Mouse (Mus musculus) regulatory T cell (primary cell): ENCODE measurements at regions not wholly inside any gene's neighbourhood (a gene's known extent, or its start where the extent isn't known, plus 50 kb on each side); places are given as distances from the start of the nearest gene placed in this dataset.

Experiments
- in situ Hi-C: fragments of 300-600 bp; cut with MboI, MseI; formaldehyde crosslinking; loops from one replicate; pipeline ENCODE4 v1.15.1; 2025; ENCODE audit warnings: high pct_unique_total_duplicates

DNA sequence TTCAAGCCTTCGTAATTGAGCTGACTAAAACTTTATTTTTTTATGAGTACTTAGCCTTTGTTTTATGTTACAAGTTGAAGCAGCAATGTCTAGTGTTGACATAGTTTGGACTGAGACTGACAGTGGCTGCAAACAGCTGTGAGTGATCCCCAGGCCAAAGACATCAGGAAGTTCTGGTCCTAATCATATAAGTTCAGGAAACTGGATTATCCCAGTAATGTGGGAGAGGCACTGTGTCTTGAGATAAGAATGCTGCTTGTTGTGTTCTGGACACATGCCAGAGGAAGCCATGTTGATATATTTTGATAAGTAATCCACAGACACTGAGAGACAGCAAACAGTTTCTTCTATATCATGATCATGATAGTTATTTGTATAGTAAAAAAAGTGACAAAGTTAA is 153.4 kb downstream of the Lrriq3 start:
- in situ Hi-C loops: no loop called here

GRCm38 (mm10) chr3:155247124-155247523 is 153.9 kb downstream of the Lrriq3 start:
- in situ Hi-C loops: no loop called here

DNA sequence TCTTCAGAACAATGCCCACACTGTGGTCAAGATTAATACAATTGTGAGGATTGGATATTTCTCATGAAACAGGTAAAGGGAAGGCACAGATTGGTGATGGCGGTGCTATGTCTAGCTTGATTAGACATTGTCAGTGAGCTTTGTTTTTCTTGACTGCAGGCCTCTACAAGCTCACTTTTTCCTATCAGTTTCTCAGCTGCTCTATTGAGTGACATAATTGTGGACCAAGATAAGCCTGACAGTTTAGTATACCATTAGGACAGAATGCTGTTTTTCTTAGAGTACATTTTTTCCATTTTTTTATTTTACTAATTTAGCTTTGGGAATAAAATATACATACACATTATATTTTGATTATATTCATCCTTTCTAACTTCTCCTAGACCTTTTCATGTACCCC is 154.7 kb downstream of the Lrriq3 start:
- in situ Hi-C loops: no loop called here

GRCm38 (mm10) chr3:155250904-155251303 is 157.7 kb downstream of the Lrriq3 start:
- in situ Hi-C loops: no loop called here

- in situ Hi-C loops: no loop called here
Observed at GRCm38 (mm10) chr3:155298206-155298605, 205.0 kb downstream of the Lrriq3 start.

GRCm38 (mm10) chr3:155298724-155299123 is 205.5 kb downstream of the Lrriq3 start:
- in situ Hi-C loops: no loop called here

- in situ Hi-C loops: no loop called here
Observed at GRCm38 (mm10) chr3:155322322-155322721, 229.1 kb downstream of the Lrriq3 start.

DNA sequence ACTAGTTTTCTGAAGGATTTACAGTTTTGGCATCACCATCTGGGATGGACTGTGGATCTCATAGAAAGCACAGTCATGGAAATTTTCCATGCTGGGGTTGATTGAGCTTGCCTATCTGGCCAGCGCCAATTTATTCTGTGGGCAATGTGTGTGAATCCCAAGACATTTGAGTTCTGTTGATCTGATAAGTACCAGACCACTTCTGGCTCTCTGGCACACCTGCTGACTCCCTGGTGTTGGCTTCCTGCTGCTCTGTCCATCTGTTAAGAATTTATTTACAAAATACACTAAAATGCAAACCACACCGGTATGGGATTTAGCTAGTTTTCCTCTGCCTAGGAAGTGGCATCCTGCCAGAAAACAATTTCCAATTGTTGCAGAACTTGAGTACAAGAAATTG is 236.5 kb downstream of the Lrriq3 start:
- in situ Hi-C loops: loop anchor here (5.0 kb wide), 1 partner anchor 47 kb away; no protein-coding TSS in a partner anchor

DNA sequence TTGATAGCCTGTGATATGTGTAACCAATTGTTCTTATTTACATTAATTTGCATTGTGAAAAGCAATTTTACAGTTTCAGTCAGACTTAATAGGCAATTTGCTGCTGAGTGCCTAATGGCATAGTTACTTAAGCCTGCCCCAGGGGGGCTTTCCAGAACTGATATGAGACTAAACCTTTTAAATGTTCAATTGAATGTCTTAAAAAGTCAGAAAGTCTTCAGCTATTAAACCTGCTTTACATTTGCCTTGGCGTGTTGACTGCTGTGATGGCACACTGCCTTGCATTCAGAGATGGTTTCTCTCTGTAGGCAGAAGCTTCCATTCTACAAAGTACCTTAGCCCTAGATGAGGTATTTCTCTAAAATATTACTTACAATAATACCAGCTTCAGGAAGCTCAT is 256.0 kb downstream of the Lrriq3 start:
- in situ Hi-C loops: no loop called here

- in situ Hi-C loops: no loop called here
Observed at GRCm38 (mm10) chr3:155351636-155352035, 258.4 kb downstream of the Lrriq3 start.

DNA sequence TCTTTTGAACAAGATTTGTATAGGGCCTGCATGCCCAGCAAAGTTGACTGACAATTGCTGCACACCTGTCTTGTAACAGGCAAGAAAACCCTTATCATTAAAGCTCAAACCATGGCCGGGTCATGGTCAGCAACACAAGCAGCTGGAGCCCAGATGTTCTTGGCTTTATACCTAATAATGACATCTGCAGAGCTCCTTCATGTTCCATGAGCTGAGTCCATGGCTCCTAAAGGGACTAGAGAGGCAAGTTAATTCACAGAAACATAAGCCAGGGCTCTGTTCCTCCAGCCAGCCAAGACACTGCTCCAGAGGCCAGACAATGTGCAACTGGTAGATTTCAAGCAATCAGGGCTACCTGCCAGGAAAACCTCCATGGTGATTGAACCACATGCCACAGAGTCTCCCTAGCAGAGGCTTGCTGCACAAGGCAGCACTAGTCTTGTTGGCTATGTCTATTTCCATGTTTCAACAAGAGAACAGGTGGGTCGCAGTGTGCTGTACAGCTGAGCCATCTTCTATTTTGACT is 259.1 kb downstream of the Lrriq3 start:
- in situ Hi-C loops: no loop called here

GRCm38 (mm10) chr3:155360399-155360798 is 267.2 kb downstream of the Lrriq3 start:
- in situ Hi-C loops: no loop called here

- in situ Hi-C loops: no loop called here
Observed at GRCm38 (mm10) chr3:155370716-155371115, 277.5 kb downstream of the Lrriq3 start.

DNA sequence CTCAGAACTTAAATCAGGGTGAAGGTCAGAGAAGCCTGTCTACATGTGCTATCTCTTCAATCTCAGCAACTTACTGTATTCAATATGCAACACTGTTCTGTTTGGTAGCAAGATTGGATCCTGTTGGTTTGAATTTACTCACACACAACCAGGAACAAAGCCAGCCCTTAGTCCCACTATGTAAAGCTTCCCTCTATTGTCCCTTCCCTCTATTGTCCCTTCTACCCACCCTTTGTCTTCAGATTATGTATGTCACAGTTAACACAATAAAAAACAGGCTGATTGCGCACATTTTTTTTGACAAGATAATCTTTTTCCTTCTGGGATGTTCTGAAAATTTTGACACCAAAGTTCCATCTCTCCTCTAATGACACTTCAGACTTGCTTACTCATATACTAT is 280.4 kb downstream of the Lrriq3 start:
- in situ Hi-C loops: no loop called here

DNA sequence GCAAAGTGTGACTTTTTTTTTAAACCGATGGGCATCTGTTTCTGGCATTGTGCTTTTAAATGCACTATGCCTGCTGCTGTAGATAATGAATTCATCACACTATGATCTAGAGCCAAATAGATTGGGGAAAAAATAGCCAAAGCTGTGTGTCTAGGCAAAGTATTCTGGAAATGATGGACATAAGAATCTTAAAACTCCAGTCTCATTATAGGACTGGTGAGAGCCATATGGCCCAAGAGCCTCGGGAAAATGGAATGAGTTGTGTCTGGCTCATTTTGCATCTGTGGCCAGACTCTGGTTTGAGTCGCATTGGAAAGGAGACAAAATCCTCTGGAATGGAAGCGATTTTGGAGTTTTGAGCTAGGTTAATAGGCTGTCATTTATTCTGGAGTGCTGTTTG is 288.7 kb downstream of the Lrriq3 start:
- in situ Hi-C loops: no loop called here

DNA sequence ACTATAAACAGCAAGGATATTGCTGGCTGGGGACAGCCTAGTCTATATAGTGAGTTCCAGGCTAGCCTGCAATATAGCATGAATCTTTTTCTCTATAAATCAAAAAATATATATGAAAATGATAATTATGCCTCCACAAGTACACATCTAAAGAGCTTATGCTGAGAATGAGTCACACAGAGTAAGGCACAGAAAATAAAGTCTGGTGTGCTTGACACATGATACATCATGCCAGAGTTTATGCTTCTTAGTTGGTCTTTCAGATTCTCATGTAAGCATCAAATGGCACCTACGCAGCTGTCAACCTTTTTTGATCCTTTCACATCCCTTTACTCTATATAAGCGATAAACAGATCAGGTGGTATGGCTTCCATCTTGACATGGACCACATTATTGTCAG is 289.6 kb downstream of the Lrriq3 start:
- in situ Hi-C loops: no loop called here

GRCm38 (mm10) chr3:155390666-155391065 is 297.4 kb downstream of the Lrriq3 start:
- in situ Hi-C loops: no loop called here

GRCm38 (mm10) chr3:155396134-155396533 is 302.9 kb downstream of the Lrriq3 start:
- in situ Hi-C loops: no loop called here

GRCm38 (mm10) chr3:155401763-155402162 is 308.5 kb downstream of the Lrriq3 start:
- in situ Hi-C loops: no loop called here

- in situ Hi-C loops: no loop called here
Observed at GRCm38 (mm10) chr3:155408907-155409306, 315.7 kb downstream of the Lrriq3 start.

GRCm38 (mm10) chr3:155409371-155409770 is 316.1 kb downstream of the Lrriq3 start:
- in situ Hi-C loops: no loop called here

GRCm38 (mm10) chr3:155409867-155410266 is 316.6 kb downstream of the Lrriq3 start:
- in situ Hi-C loops: no loop called here

DNA sequence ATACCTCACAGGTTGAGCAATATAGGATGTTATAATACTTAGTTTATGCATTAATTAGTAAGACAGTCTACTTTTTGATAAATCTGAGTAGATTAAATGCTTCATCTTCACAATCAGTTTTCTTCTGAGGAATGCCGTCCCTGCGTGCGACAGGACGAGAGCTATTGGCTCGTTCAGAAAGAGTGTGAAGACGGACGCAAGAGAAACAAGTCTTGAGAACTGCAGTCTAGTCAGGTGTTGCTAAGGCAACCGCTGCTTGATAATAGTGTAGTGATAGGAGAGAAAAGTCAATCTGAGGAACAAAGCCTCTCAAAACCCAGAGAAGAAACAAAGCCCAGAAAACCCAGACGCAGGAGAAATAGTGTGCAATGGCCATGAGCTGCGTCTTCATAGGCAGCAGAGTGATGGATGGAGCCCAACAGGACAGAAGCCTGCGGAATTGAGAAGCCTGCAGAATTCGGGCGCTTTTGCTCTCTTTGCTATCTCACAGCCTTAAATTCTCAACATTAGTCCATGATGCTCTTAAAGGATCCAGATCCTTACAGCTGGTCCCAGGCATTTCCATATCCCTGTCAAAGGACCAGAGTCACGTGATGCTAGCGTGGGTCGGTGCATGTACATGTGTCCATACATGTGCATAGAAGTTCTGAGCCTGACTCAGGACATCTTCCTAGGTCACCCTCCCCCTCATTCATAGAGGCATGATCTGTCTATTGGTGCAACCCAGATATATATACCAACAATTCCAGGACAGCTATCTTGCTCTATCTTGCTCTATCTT is 366.7 kb downstream of the Lrriq3 start:
- in situ Hi-C loops: no loop called here

DNA sequence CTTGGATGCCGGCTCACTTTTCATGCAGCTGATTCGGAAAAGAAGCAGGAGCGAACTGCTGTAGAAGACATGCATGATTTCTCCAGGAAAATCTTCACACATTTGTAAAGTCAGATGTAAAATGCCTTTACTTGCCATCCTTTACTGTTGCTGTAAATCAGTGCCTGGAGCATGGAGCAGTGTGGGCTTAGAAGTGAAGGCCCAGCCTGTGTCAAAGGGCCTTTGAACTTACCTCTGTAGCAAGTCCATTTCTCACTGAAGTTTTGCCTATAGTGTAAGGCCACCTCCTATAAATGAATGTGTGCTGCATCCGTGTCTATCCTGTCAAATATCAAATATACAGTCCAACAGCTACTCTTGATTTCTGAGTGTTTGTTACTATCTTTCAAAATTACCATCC is 368.9 kb downstream of the Lrriq3 start:
- in situ Hi-C loops: no loop called here
